Mouse (Mus musculus): ENCODE data around the gene Tfap4. TPM values are rescaled to one million over a fixed set of nuclear protein-coding genes. Genes with fewer than 3 reads are reported as not detected.

The Tfap4 gene
- 1 to 10 TPM; 3.2 to 7.9 TPM for total RNA-seq (2021)
- long read RNA-seq, experiment 1, transcript Tfap4-201 (7 exons, 2,247 nt) = major isoform, 5 of 7 reads
- long read RNA-seq, experiment 1, partial matches to known transcripts = 1 of 7 reads
- long read RNA-seq, experiment 1, other reads (novel, unspliced or antisense) = 1 of 7 reads
- long read RNA-seq, experiment 2, partial matches to known transcripts = 0 of 4 reads
- long read RNA-seq, experiment 2, other reads (novel, unspliced or antisense) = 1 of 4 reads

GRCm38 (mm10) chr16:4559715-4560144 is at the start of gene Tfap4:
Gene Tfap4, minus strand, starts transcription at chr16:4559854.
- peak; percentile 81 to 88 for DNase-seq

DNA sequence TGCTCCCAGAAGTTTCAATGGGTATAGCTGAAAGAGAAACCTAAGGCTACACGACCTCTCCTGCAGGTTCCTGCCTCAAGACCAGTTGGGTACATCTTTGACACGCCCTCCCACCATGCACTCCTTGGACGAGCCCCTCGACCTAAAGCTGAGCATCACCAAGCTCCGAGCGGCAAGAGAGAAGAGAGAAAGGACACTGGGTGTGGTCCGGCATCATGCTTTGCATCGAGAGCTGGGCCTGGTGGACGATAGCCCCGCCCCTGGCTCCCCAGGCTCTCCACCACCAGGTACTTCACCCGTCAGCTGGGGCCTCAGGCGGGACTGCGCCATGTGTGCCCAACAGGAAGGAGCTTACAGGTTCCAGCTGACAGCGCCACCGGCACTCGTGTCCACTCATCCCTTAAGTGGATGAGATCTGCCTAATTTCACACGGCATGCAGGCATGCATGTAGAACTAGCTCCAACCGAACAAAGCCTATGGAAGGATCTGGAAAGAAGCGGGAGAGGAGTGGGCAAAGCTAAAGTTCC is 48.9 kb upstream of the Tfap4 start:
- DNase-seq = no peak

GRCm38 (mm10) chr16:4607818-4608531 is 48.3 kb upstream of the Tfap4 start:
- DNase-seq = peak; percentile 88 to 91

DNA sequence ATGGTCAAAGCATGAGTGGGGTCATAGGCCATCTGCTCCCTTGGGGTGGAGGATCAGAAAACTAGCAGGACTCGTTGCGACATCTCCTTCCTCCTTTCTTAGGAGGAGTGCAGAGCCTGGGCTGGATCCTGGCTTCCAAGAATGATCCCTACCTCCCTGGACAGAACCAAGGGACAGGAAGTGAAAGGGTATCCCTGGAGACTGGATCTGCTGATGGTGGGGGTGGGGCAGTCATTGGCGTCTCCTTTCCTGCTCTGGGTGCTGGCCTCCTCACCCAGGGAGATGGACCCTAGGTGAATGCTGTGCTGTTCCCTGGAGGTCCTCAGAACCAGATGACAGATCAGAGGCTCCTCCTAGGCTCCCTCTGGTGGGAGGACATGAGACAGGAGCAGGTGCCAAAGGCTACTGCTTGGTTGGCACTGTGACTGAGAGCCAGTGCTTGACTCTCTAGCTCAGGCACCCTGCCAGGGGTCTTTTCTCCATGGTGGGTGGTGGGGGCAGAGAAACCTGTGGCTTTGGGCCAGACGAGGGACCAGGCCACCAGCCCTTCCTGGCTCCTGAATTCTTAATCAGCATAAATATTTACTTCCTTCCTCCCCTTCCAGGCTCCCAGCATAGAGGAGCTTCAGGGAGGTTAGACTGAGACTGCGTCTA is 46.9 kb upstream of the Tfap4 start:
- peak; percentile 50 to 63 for DNase-seq

GRCm38 (mm10) chr16:4605514-4606131 is 46.0 kb upstream of the Tfap4 start:
- no peak for DNase-seq

GRCm38 (mm10) chr16:4604293-4604837 is 44.7 kb upstream of the Tfap4 start:
- DNase-seq = no peak

- no peak for DNase-seq
These were observed 43.8 kb upstream of the Tfap4 start for GRCm38 (mm10) chr16:4603453-4603837.

DNA sequence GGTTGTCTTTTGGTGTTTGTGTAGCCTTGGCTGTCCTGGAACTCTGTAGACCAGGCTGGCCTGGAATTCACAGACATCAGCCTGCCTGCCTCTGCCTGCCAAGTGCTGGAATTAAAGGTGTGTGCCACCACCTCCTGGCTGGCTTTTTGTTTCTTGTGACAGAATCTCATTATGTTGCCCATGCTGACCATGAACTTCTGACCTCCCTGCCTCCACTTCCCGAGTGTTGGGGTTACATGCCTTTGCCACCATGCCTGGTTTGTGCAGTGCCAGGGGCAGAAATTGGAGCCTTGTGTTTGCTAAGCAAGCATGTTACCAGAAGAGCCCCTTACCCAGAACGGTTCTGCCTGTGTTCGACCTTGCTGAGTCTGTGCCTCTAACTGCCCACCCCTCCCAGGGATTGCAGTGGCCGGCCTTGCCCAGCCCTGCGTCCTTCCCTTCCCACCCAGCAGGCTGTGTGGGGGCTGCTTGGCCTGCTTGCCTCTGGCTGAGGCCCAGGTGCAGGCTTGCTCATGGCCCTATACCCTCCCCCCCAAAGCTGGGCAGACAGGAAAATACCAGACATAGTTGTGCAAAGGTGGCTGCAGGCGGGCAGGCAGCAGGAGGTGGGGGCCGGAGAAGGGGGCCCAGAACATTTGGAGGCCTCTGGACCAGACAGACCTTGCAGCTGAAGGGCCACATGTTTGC is 43.3 kb upstream of the Tfap4 start:
- peak in 1 of 2 experiments; percentile 35 for DNase-seq

DNA sequence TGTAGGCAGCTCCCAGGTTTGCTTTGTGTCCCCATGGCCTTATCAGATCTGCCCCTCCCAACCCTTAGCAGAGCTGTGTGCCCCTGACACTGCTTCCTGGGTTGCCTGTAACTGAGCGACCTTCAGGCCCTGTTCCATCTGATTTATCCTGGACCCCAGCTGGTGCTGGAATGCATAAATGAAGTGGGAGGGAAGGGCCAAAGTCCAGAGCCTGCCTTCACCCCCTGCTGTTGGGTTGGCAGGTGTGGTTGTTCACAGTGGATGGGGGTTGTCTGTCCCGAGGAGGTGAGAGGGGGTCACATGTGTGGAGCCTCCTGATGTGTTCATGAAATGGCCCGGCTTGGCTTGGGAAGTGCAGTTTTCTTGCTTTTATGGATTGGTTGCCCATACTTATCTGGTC is 42.5 kb upstream of the Tfap4 start:
- no peak for DNase-seq

- no peak for DNase-seq
These were observed 41.2 kb upstream of the Tfap4 start for GRCm38 (mm10) chr16:4600701-4601310.

DNA sequence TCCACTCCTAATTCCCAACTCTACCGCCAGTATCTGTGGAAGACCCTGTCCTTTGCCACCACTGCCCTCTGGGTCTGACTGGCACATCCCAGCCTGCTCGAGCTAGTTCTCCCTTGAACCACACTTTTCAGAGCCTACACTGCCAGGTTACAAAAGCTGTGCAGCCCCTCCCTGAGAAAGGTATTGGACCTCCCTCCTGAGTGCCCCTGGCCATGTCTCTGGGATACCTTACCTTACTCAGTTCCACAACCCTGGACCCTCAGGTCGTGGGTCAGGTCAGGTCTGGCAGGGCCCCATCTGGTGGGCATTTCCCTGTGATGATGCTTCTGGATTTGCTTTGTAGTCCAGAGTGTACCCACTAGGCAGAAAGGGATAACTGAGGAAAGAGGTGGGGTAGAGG is 40.0 kb upstream of the Tfap4 start:
- DNase-seq = no peak

GRCm38 (mm10) chr16:4598891-4599543 is 39.4 kb upstream of the Tfap4 start:
- no peak for DNase-seq

DNA sequence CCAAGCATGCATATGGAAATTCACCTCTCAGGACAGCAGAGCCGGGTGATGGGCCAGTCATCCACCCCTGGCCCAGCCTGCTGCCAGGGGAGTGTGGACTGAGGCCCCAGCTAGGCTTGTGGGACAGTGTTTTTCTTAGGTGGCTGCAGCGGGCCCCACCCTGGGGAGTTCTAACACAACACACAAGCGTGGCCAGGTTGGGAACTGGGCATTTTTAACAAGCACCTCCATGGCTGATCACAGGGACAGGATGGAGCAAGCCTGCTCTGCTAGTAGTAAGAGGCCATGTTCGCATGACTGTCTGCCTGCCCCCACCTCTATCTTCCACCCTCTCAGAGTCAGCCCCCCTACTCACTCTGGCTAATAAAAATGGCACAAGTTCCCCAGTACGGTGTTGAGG is 38.4 kb upstream of the Tfap4 start:
- no peak for DNase-seq

GRCm38 (mm10) chr16:4597296-4597695 is 37.6 kb upstream of the Tfap4 start:
- no peak for DNase-seq

- no peak for DNase-seq
These were observed 37.2 kb upstream of the Tfap4 start for GRCm38 (mm10) chr16:4596836-4597235.

DNA sequence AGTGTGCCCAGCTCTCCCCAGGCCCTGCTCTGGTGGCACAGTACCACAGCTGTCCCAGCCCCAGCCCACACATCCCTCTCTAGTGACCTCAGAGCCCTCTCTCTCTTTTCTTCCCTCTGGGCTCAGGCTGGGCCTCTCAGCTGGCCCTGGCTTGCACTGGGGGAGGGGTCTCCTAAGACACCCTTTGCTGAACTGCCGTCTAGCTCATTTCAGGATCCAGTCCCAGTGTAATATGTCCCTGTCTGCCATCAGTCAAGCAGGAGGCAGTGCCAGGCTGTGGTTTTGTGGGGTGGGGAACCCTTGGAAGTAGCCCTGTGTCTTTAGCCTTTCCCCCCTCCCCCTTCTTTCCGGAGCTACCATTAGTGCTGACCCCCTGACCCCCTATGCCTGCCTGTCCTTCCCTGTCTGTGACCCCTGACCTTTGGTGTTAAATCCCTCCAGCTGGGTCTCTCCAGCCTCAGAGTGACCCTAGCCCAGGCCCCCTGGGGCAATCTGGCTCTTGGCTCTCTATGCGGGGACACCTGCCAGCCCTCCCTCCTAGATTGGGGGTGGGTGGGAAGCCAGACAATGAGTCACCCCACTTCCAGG is 36.6 kb upstream of the Tfap4 start:
- no peak for DNase-seq

- peak in 1 of 2 experiments; percentile 58 for DNase-seq
These were observed 35.9 kb upstream of the Tfap4 start for GRCm38 (mm10) chr16:4595527-4595963.

- DNase-seq = no peak
These were observed 35.3 kb upstream of the Tfap4 start for GRCm38 (mm10) chr16:4594814-4595526.
